Mouse (Mus musculus) cerebellum, adult 2 months (tissue): ENCODE results near the gene 4930470P17Rik. TPM values are rescaled to one million over a fixed set of nuclear protein-coding genes. Genes with fewer than 3 reads are reported as not detected.

Source experiments
- DNase-seq, 2 experiments: peaks; one replicate each; pipeline ENCODE4 v3.0.0; 2021
- H3K27ac ChIP-seq: fragments of 200-500 bp; 2 replicates; pipeline ENCODE4 v1.5.1; 2012; ENCODE audit warnings: low read length, control low read depth, inconsistent platforms; ENCODE audit not compliant: insufficient read depth
- H3K27me3 ChIP-seq: fragments of 200-500 bp; 2 replicates; pipeline ENCODE4 v1.6.1; 2012; ENCODE audit warnings: inconsistent platforms, mild to moderate bottlenecking, low read length, moderate library complexity; ENCODE audit not compliant: control insufficient read depth, insufficient read depth
- H3K4me1 ChIP-seq: fragments of 200-500 bp; 2 replicates; pipeline ENCODE4 v1.6.1; 2011; ENCODE audit warnings: low read length; ENCODE audit not compliant: control insufficient read depth, insufficient read depth
- H3K4me3 ChIP-seq: fragments of 200-500 bp; replicated peaks from 2 replicates; pipeline ENCODE3; 2011; ENCODE audit warnings: mild to moderate bottlenecking, low read depth, low read length, control low read depth; ENCODE audit not compliant: insufficient read depth
- CTCF ChIP-seq: fragments of 200-500 bp; IDR thresholded peaks from 2 replicates; pipeline ENCODE4 v1.5.1; 2011; ENCODE audit warnings: low read depth, mild to moderate bottlenecking, control low read depth, low read length, moderate library complexity, borderline replicate concordance; ENCODE audit not compliant: insufficient read depth
- POLR2A ChIP-seq: fragments of 200-500 bp; IDR thresholded peaks from 2 replicates; pipeline ENCODE4 v1.6.1; 2011; ENCODE audit warnings: low read length, control low read depth, borderline replicate concordance; ENCODE audit not compliant: insufficient read depth
- WGBS: fragments of 180-500 bp; shearing (Covaris S2); methylation state at CpG from one replicate; pipeline ENCODE4 v1.1.7; 2018; 5-methylcytosine and 5-hydroxymethylcytosine counted together
- polyA plus RNA-seq: library from polyadenylated mRNA; depleted of rRNA; stranded (reverse); fragments of >200 nt; gene quantifications from 2 replicates; pipeline ENCODE4 v1.2.3, GENCODE M21; 2012

Gene 4930470P17Rik
- polyA plus RNA-seq, 1 experiment = not detected

- Histone ChIP-seq H3K4me3 (no peak overlapping the region), H3K27ac (no peak overlapping the region), H3K4me1 (no peaks in the 10 kb centered on the region), H3K27me3 (no peaks in the 10 kb centered on the region)
- peak; percentile 8 to 25 for DNase-seq
- whole genome bisulfite sequencing = no CpG with 5 or more reads among the region's 1 CpGs
- TF ChIP-seq POLR2A (no peak), CTCF (peak; percentile 27; the same call in 1 of the 2 replicates)
These were observed 5.1 kb downstream of the 4930470P17Rik start for GRCm38 (mm10) chr2:170596726-170597125.

- WGBS = 52% methylated on average over 6 of the region's 6 CpGs
These were observed 9.7 kb downstream of the 4930470P17Rik start for GRCm38 (mm10) chr2:170592161-170592560.

GRCm38 (mm10) chr2:170588369-170588900, 13.4 kb downstream of the 4930470P17Rik start:
- Histone ChIP-seq H3K4me1 (no peaks in the 10 kb centered on the region), H3K4me3 (no peak overlapping the region), H3K27me3 (no peaks in the 10 kb centered on the region; the same call in 1 of the 2 replicates), H3K27ac (no peak overlapping the region)
- 62% methylated on average over 9 of the region's 9 CpGs for WGBS
- DNase-seq = no peak
- TF ChIP-seq POLR2A (no peak), CTCF (no peak)

More at GRCm38 (mm10) chr2:170592161-170592560, 9.7 kb downstream of the 4930470P17Rik start:
- no peaks in the 10 kb centered on the region; the same call in 1 of the 2 replicates for H3K27me3 ChIP-seq
- no peak overlapping the region for H3K27ac ChIP-seq
- H3K4me1 ChIP-seq = no peaks in the 10 kb centered on the region
- TF ChIP-seq CTCF = no peak
- DNase-seq = no peak
- H3K4me3 ChIP-seq = no peak overlapping the region

- Histone ChIP-seq H3K27me3 (no peaks in the 10 kb centered on the region), H3K4me3 (no peak overlapping the region), H3K27ac (no peak overlapping the region), H3K4me1 (no peaks in the 10 kb centered on the region)
- TF ChIP-seq CTCF (no peak), POLR2A (no peak)
- WGBS = 96% methylated on average over 13 of the region's 13 CpGs
- no peak for DNase-seq
These were observed 17.1 kb downstream of the 4930470P17Rik start for GRCm38 (mm10) chr2:170584678-170585077.

GRCm38 (mm10) chr2:170579551-170579950, 22.3 kb downstream of the 4930470P17Rik start:
- TF ChIP-seq CTCF (no peak), POLR2A (no peak)
- Histone ChIP-seq H3K27ac (no peak overlapping the region), H3K4me3 (no peak overlapping the region), H3K27me3 (no peaks in the 10 kb centered on the region), H3K4me1 (0 out of 2 replicates have a peak, but pooled peaks cover 3% of the 10 kb centered on the region)
- WGBS = 43% methylated on average over 10 of the region's 10 CpGs
- DNase-seq = no peak

DNA sequence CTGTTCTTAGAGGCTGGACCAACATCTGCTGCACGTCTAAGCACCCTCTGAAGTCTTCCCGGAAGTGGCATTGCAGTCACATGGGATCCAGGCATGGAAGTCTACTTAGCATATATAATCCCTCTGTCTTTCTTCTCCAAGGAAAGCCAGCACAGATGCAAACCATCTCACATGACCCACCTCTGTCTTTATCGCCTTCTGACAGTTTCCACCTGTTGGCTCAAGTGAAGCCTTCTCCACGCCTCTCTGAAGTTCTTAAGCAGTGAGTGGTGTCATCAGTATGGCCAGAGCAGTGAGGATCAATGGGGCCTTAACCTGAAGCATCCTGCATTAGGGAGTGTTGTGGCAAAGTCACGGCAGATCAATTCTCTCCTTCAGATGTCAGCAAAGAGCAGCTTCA, 23.2 kb downstream of the 4930470P17Rik start:
- no peak for TF ChIP-seq POLR2A
- no peak for TF ChIP-seq CTCF
- DNase-seq = no peak
- 87% methylated on average over 5 of the region's 5 CpGs for WGBS
- Histone ChIP-seq H3K4me3 (no peak overlapping the region), H3K4me1 (0 out of 2 replicates have a peak, but pooled peaks cover 3% of the 10 kb centered on the region), H3K27me3 (no peaks in the 10 kb centered on the region), H3K27ac (no peak overlapping the region)

GRCm38 (mm10) chr2:170577502-170577901, 24.3 kb downstream of the 4930470P17Rik start:
- no peak overlapping the region for H3K4me3 ChIP-seq
- H3K27ac ChIP-seq = no peak overlapping the region
- H3K4me1 ChIP-seq = 0 out of 2 replicates have a peak, but pooled peaks cover 3% of the 10 kb centered on the region
- TF ChIP-seq CTCF = no peak
- TF ChIP-seq POLR2A = no peak
- DNase-seq = no peak
- H3K27me3 ChIP-seq = no peaks in the 10 kb centered on the region
- WGBS = 97% methylated on average over 3 of the region's 3 CpGs

DNA sequence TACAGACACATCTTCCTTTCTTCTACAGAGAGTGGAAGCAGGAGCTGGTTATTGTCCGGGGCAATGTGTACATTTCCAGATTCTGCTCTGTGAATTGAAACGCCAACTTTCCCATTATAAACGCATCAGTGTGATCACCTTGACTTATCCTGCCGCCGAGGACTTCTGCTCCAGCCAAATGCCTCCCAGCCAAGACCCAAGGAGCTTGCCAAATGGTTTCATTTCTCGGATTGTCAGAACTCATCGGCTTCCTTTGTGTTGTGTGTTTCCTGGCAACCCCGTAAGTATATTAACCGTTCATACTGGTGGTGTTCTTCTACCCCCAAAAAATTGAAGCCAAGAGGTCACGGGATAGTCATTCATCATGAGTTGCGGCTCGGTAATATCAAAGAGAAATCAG, 25.7 kb downstream of the 4930470P17Rik start:
- WGBS = 6% methylated on average over 12 of the region's 12 CpGs
- Histone ChIP-seq H3K27me3 (no peaks in the 10 kb centered on the region), H3K27ac (no peak overlapping the region), H3K4me1 (0 out of 2 replicates have a peak, but pooled peaks cover 3% of the 10 kb centered on the region), H3K4me3 (no peak overlapping the region)
- TF ChIP-seq CTCF (no peak), POLR2A (no peak)
- peak in 1 of 2 experiments; percentile 3 for DNase-seq
